Mouse (Mus musculus) embryo, embryonic 10.5 days (tissue): ENCODE results near the gene Dtx4.
"Not testable (repeated sequence)": the region's sequence is repeated elsewhere in the genome, so short reads cannot be mapped to it uniquely, and the experiment has no call there.

Source experiments
- DNase-seq: peaks from one replicate; pipeline ENCODE4 v3.0.0-alpha.2; 2015; ENCODE audit warnings: low spot score

Gene Dtx4

GRCm38 (mm10) chr19:12501370-12502347 lies at the start of gene Dtx4:
Gene Dtx4 (minus strand): TSS chr19:12501454.
- peak; percentile 100 for DNase-seq

- no peak for DNase-seq
Observed at GRCm38 (mm10) chr19:12550005-12550942, 49.0 kb upstream of the Dtx4 start.

- peak; percentile 13 for DNase-seq
Observed at GRCm38 (mm10) chr19:12549166-12549565, 47.9 kb upstream of the Dtx4 start.

- DNase-seq, result not testable (repeated sequence)
Observed at GRCm38 (mm10) chr19:12545440-12545839, 44.2 kb upstream of the Dtx4 start, which contains the start of gene Fam111a. Gene Fam111a (plus strand): TSS chr19:12545740.

- no peak for DNase-seq
Observed at GRCm38 (mm10) chr19:12541644-12542043, 40.4 kb upstream of the Dtx4 start.

- no peak for DNase-seq
Observed at GRCm38 (mm10) chr19:12540727-12541126, 39.5 kb upstream of the Dtx4 start.

GRCm38 (mm10) chr19:12539975-12540374 lies 38.7 kb upstream of the Dtx4 start:
- DNase-seq, result no peak

- no peak for DNase-seq
Observed at GRCm38 (mm10) chr19:12537168-12537567, 35.9 kb upstream of the Dtx4 start.

- no peak for DNase-seq
Observed at GRCm38 (mm10) chr19:12523377-12523776, 22.1 kb upstream of the Dtx4 start.

GRCm38 (mm10) chr19:12518541-12518890 lies 17.3 kb upstream of the Dtx4 start:
- DNase-seq, result no peak

- DNase-seq, result peak; percentile 88
Observed at GRCm38 (mm10) chr19:12517671-12518540, 16.7 kb upstream of the Dtx4 start.

GRCm38 (mm10) chr19:12514621-12515020 lies 13.4 kb upstream of the Dtx4 start:
- no peak for DNase-seq

- no peak for DNase-seq
Observed at GRCm38 (mm10) chr19:12502756-12503155, 1.5 kb upstream of the Dtx4 start.

GRCm38 (mm10) chr19:12500881-12501311 lies 358 bp downstream of the Dtx4 start:
- peak; percentile 41 for DNase-seq

- DNase-seq, result peak; percentile 65
Observed at GRCm38 (mm10) chr19:12500124-12500523, 1.1 kb downstream of the Dtx4 start.

GRCm38 (mm10) chr19:12499485-12499884 lies 1.8 kb downstream of the Dtx4 start:
- peak; percentile 34 for DNase-seq

GRCm38 (mm10) chr19:12498941-12499340 lies 2.3 kb downstream of the Dtx4 start:
- no peak for DNase-seq

GRCm38 (mm10) chr19:12498321-12498720 lies 2.9 kb downstream of the Dtx4 start:
- no peak for DNase-seq

GRCm38 (mm10) chr19:12497909-12498308 lies 3.3 kb downstream of the Dtx4 start:
- DNase-seq, result no peak

- DNase-seq, result no peak
Observed at GRCm38 (mm10) chr19:12496241-12496640, 5.0 kb downstream of the Dtx4 start.

GRCm38 (mm10) chr19:12494972-12495535 lies 6.2 kb downstream of the Dtx4 start:
- DNase-seq, result peak; percentile 50
